Mouse (Mus musculus) embryo, embryonic 10.5 days (tissue): ENCODE data around the gene Med25.

Experiments used
- DNase-seq: peaks from one replicate; pipeline ENCODE4 v3.0.0-alpha.2; 2015; ENCODE audit warnings: low spot score

Med25 gene

GRCm38 (mm10) chr7:44846804-44847203, 45.7 kb downstream of the Med25 start:
- no peak for DNase-seq

GRCm38 (mm10) chr7:44845006-44845405, 47.5 kb downstream of the Med25 start:
- no peak for DNase-seq

GRCm38 (mm10) chr7:44841825-44842463, 50.6 kb downstream of the Med25 start:
- no peak for DNase-seq

GRCm38 (mm10) chr7:44840426-44840825, 52.1 kb downstream of the Med25 start:
- DNase-seq: no peak

GRCm38 (mm10) chr7:44839491-44840191, 52.9 kb downstream of the Med25 start:
- peak; percentile 55 for DNase-seq

GRCm38 (mm10) chr7:44839171-44839490, 53.4 kb downstream of the Med25 start:
- no peak for DNase-seq

- DNase-seq: no peak
Observed at GRCm38 (mm10) chr7:44838073-44838472, 54.4 kb downstream of the Med25 start.

- DNase-seq: no peak
Observed at GRCm38 (mm10) chr7:44836423-44837053, 56.0 kb downstream of the Med25 start.

- no peak for DNase-seq
Observed at GRCm38 (mm10) chr7:44836016-44836404, 56.5 kb downstream of the Med25 start.

GRCm38 (mm10) chr7:44835373-44836015, 57.0 kb downstream of the Med25 start:
- no peak for DNase-seq

- DNase-seq: no peak
Observed at GRCm38 (mm10) chr7:44832763-44833162, 59.7 kb downstream of the Med25 start.

GRCm38 (mm10) chr7:44828706-44829105, 63.8 kb downstream of the Med25 start:
- DNase-seq: no peak

- DNase-seq: no peak
Observed at GRCm38 (mm10) chr7:44826771-44827170, 65.7 kb downstream of the Med25 start.
